Mouse (Mus musculus) erythroblast, adult 5-6 weeks (primary cell): ENCODE measurements around the gene Hexim1. TPM values are rescaled to one million over a fixed set of nuclear protein-coding genes. Genes with fewer than 3 reads are reported as not detected.
A peak's percentile ranks its signal among the peaks of the same experiment; 100 is the strongest.

ENCODE experiments used
- ATAC-seq: replicated peaks from 2 replicates; pipeline ENCODE4 v1.8.0; 2016; ENCODE audit warnings: moderate number of reproducible peaks, mild to moderate bottlenecking, moderate TSS enrichment, inconsistent platforms; ENCODE audit not compliant: poor library complexity, low FRiP score, severe bottlenecking
- total RNA-seq, 2 experiments: library from RNA; stranded (forward) in 1 of 2; stranded (reverse) in 1 of 2; fragments of 150-400 nt in 1 of 2; fragments of 200-764, 138-1000 nt in 1 of 2; gene quantifications; 2 replicates each; pipeline versions ENCODE4 v1.2.3 to v1.2.4; 2015 to 2017; ENCODE audit warnings: low replicate concordance in 2 of 2

The Hexim1 gene
- total RNA-seq, 2 experiments from 2014 or later = 14.8 to 27.9 TPM

DNA sequence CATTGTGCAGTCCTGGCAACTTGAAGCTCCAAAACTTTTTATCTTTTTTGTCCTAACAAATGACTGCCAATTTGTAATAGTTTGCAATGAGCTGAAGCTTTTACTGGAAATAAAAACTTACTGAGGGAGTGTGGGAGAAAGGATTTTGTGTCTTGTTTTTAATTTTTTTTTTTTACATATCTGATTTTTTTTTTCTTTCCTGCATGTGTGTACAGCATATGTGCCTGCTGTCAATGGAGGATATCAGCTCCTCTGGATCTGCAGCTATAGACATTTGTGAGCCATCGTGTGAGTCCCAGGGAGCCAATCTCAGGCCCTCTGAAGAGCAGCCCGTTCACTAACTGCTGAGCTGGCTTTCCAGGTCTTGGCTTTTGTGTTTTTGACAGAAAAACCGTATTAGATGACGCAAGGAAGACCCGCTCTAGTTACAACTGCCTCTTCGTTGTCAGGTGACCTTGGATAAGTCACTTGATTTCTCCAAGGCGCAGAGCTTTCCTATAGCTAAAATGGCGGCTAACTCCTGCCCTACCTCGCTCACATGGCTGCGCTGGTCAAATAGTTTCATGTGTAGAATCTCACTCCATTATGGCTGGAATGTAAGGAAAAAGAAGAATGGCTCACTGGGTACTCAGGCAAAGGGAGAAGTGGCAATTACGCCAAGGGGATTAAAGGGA is 1.6 kb upstream of the Hexim1 start:
- no peak for ATAC-seq

DNA sequence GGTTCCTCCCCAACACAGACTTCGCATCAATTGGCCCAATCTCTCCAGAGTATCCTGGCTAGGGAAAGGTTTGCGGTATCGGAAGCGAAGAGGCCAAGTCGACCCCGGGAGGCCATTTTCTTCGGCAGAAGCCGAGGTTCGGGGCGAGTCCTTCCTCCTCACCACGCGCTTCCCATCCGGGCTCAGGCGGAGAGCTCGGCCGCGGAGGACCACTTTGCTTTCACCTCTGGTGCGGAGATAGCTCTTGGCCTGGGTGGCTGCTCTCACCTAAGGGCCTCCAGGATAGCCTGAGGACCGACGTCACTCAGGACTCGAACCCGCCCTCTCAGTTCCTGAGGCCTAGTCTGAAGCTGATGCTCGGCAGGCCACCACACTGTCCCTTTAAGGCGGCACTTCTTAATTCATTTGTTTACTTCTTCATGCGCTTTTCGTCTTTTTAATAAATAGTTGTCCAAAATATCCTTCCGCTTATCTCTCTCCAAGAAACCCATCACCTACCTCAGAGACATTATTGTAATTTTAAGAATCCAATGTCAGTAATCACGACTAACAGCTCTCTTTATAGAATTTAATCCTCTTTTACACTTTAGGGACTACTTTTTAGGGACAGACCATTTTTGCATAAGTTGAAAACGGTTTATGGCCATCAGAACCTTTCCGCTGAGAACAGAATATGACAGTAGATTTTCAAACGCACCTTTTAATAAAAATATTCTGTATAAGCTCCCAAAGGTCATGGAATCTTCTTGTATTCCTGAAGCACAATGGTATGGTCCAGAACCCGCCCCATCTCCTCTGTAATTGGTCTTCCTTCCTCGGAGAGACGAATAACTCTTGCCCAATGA is 646 bp upstream of the Hexim1 start:
- ATAC-seq = peak; percentile 62

- ATAC-seq = peak; percentile 64
These were observed 1.0 kb downstream of the Hexim1 start for GRCm38 (mm10) chr11:103116959-103117590.

- 0 out of 2 replicates have a peak, but pooled peaks have one; percentile 12 for ATAC-seq
These were observed 1.6 kb downstream of the Hexim1 start for GRCm38 (mm10) chr11:103117591-103118009.

GRCm38 (mm10) chr11:103118866-103119265 is 2.8 kb downstream of the Hexim1 start:
- no peak for ATAC-seq

DNA sequence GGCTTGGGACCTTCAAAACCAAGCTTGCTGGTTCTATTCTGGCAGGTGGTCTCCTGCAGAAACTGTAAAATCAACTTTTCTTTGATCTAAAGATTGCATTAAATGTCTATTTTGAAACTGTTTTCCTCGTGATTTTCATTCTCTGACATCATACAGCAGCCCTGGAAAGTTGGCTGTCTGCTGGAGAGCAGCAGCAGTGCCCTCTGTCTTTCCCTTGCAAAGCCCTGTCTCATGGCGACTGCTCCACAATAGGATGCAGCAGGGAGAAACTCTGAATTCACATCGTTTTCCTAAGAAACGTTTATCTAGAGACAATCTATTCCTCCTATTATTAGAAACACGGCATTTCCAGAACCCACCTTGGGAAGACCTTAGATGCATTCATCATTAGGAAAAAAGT is 3.6 kb downstream of the Hexim1 start:
- ATAC-seq = no peak

- no peak for ATAC-seq
These were observed 4.3 kb downstream of the Hexim1 start for GRCm38 (mm10) chr11:103120315-103120714.

DNA sequence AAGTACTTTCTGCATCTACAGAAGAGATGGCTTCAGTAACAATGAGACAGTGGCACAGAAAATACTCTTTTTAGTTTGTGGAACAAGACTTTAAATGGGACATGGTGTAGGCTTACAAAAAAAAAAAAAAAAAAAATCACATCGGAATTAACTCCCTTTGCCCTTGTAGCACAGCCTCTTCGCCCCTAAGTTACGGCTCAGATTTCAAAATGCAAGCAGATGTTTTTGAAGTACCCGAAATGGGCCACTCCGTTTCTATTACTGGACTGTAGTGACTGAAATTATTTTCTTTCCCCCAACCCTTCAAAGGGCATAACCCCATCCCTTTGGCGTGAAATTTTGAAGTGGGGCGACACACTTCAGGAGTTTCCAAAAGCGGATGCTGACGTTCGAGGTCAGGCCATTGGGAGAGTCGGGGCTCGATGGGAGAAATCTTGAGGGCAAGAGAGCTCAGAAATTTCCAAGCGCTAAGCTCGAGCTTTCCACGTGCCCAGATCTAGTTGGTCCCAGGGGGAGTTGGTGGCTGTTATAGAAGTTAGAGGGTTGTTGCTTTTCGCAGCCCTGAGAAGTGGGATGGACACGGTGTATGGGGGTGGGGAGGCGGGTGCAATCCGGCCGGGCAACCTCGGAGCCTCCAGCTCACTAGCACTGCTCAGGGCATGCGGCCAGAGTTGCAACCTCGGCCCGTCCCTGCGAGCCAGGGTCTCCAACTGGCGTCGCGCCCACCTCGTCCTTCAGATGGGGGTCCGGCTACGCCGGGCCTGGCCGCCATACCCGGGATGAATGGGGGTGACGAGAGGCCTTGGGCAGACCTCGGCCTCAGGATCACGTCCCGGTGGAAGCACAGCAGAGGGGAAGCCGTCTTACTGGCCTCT is 15.9 kb downstream of the Hexim1 start, which contains the start of gene Hexim2:
Hexim2 (plus strand) TSS at position 729 of the 875 bp plus-strand sequence.
- peak; percentile 44 for ATAC-seq

GRCm38 (mm10) chr11:103132576-103133455 is 16.8 kb downstream of the Hexim1 start:
- peak; percentile 85 for ATAC-seq

- peak; percentile 12 for ATAC-seq
These were observed 17.6 kb downstream of the Hexim1 start for GRCm38 (mm10) chr11:103133456-103134185.

GRCm38 (mm10) chr11:103134221-103134620 is 18.2 kb downstream of the Hexim1 start:
- no peak for ATAC-seq

DNA sequence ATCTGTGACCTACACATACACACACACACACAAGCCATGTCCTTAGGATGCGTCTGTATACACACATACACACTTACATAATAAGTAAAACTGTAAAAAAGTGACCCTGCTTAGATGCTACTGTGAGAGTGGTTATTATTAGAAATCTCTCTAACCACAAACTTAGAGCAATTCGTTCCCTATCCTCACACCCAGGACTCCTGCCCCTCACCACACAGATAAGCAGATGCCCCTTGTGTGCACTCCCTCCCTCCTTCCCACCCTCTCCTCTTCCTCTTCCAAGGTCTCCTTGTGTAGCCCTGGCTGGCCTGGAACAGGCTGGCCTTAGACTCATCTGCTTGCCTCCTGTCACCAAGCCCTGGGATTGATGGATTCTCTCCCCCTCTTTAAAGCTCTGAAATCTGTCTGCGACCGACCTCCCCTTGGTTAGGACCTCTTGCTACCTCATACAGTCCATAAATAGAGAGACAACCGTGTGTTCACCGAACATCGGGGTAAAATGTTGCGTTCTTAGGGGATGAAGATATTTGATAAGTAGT is 20.1 kb downstream of the Hexim1 start:
- no peak for ATAC-seq

- no peak for ATAC-seq
These were observed 24.1 kb downstream of the Hexim1 start for GRCm38 (mm10) chr11:103139951-103140762.

DNA sequence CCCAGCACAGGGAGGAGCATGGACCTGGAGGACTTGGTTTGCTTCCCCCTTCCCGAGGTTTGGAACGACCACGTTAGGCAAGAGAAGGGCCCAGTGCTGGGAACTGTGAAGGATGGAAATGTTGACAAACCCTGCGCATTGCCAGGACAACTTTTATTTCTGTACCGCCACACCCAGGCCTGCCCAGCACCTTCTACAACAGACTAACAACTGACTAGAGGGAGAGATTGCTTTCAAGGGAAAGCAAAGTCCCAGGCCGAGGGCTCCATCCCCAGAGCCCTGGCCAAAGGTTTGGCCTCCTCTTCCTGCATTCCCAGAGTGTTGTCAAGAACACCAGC is 24.7 kb downstream of the Hexim1 start:
- ATAC-seq = no peak

- ATAC-seq = no peak
These were observed 25.3 kb downstream of the Hexim1 start for GRCm38 (mm10) chr11:103141101-103141943.

DNA sequence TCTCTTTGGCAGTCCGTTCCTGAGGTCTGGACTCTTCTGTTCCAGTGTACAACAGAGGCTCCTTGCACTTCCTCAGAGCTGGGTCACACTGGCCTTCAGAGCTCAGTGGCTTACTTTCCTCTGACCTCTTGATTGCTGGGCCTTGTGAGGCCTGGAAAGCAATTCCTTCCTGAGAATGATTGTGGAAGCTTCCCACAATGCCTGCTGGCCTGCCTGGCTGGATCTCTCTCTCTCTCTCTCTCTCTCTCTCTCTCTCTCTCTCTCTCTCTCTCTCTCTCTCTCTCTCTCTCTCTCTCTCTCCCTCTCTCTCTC is 25.9 kb downstream of the Hexim1 start:
- ATAC-seq = no peak
